Mouse (Mus musculus) gastrocnemius, postnatal 14 days (tissue): ENCODE results near the gene Specc1. TPM values are rescaled to one million over a fixed set of nuclear protein-coding genes. Genes with fewer than 3 reads are reported as not detected.

Experiments used
- DNase-seq: peaks from one replicate; pipeline ENCODE4 v3.0.0; 2021; ENCODE audit warnings: mixed read lengths
- intact Hi-C: fragments of 180-260 bp; cut with DNase I; formaldehyde crosslinking; loops from one replicate; pipeline ENCODE4 v1.15.1; 2025; ENCODE audit warnings: low total_unique reads
- total RNA-seq, 2 experiments: library from RNA; stranded (reverse); gene quantifications; 2 replicates each; pipeline ENCODE4 v1.2.3; 2021

Gene Specc1
- total RNA-seq, 2 experiments from 2014 or later, result 5.0 to 5.4 TPM

GRCm38 (mm10) chr11:61963193-61963592 lies 6.6 kb downstream of the Specc1 start:
- intact Hi-C loops, result no loop called here
- no peak for DNase-seq

- intact Hi-C loops, result no loop called here
- DNase-seq, result no peak
Observed at GRCm38 (mm10) chr11:61964611-61965010, 8.0 kb downstream of the Specc1 start.

GRCm38 (mm10) chr11:61967034-61967433 lies 10.5 kb downstream of the Specc1 start:
- no peak for DNase-seq
- intact Hi-C loops, result no loop called here

GRCm38 (mm10) chr11:61968875-61969274 lies 12.3 kb downstream of the Specc1 start:
- no peak for DNase-seq
- intact Hi-C loops, result no loop called here

GRCm38 (mm10) chr11:61970901-61971300 lies 14.3 kb downstream of the Specc1 start:
- no peak for DNase-seq
- intact Hi-C loops, result no loop called here

- no peak for DNase-seq
- intact Hi-C loops, result no loop called here
Observed at GRCm38 (mm10) chr11:61971441-61972221, 15.1 kb downstream of the Specc1 start.

- no peak for DNase-seq
- intact Hi-C loops, result no loop called here
Observed at GRCm38 (mm10) chr11:61974106-61974707, 17.6 kb downstream of the Specc1 start.

GRCm38 (mm10) chr11:61975783-61976182 lies 19.2 kb downstream of the Specc1 start:
- DNase-seq, result no peak
- intact Hi-C loops, result no loop called here

GRCm38 (mm10) chr11:61981285-61981684 lies 24.7 kb downstream of the Specc1 start:
- intact Hi-C loops, result no loop called here
- no peak for DNase-seq

GRCm38 (mm10) chr11:61982828-61983227 lies 26.3 kb downstream of the Specc1 start:
- intact Hi-C loops, result no loop called here
- no peak for DNase-seq

GRCm38 (mm10) chr11:61986939-61987338 lies 30.4 kb downstream of the Specc1 start:
- intact Hi-C loops, result no loop called here

GRCm38 (mm10) chr11:61989647-61990046 lies 33.1 kb downstream of the Specc1 start:
- DNase-seq, result no peak
- intact Hi-C loops, result no loop called here

More at GRCm38 (mm10) chr11:61986939-61987338, 30.4 kb downstream of the Specc1 start:
- no peak for DNase-seq

- intact Hi-C loops, result no loop called here
- no peak for DNase-seq
Observed at GRCm38 (mm10) chr11:61991576-61991975, 35.0 kb downstream of the Specc1 start.

GRCm38 (mm10) chr11:61992671-61993285 lies 36.2 kb downstream of the Specc1 start:
- no peak for DNase-seq
- intact Hi-C loops, result no loop called here

- peak; percentile 49 for DNase-seq
- intact Hi-C loops, result no loop called here
Observed at GRCm38 (mm10) chr11:61999501-61999900, 42.9 kb downstream of the Specc1 start.

- DNase-seq, result no peak
- intact Hi-C loops, result no loop called here
Observed at GRCm38 (mm10) chr11:62000099-62000498, 43.5 kb downstream of the Specc1 start.

GRCm38 (mm10) chr11:62001977-62002376 lies 45.4 kb downstream of the Specc1 start:
- intact Hi-C loops, result no loop called here
- no peak for DNase-seq

GRCm38 (mm10) chr11:62004881-62005240 lies 48.3 kb downstream of the Specc1 start:
- intact Hi-C loops, result no loop called here
- no peak for DNase-seq

GRCm38 (mm10) chr11:62005241-62005910 lies 48.8 kb downstream of the Specc1 start:
- intact Hi-C loops, result no loop called here
- peak; percentile 48 for DNase-seq

GRCm38 (mm10) chr11:62005911-62006260 lies 49.3 kb downstream of the Specc1 start:
- no peak for DNase-seq
- intact Hi-C loops, result no loop called here
